Mouse (Mus musculus) hindbrain, embryonic 11.5 days (tissue): ENCODE data around the gene Gmcl1. TPM values are rescaled to one million over a fixed set of nuclear protein-coding genes. Genes with fewer than 3 reads are reported as not detected.

Experiments used
- ATAC-seq: fragments of 200-750 bp; cut with Nextera tagmentation; 2 replicates; pipeline ENCODE4 v1.8.0; 2017; ENCODE audit warnings: mild to moderate bottlenecking, moderate TSS enrichment, moderate library complexity; ENCODE audit not compliant: low FRiP score
- DNase-seq: peaks from one replicate; pipeline ENCODE4 v3.0.0-alpha.2; 2015; ENCODE audit warnings: low spot score
- H3K27ac ChIP-seq: fragments of 300-500 bp; sonication (generic); 2 replicates; pipeline ENCODE4 v1.5.1; 2014; ENCODE audit warnings: mild to moderate bottlenecking, low read depth, low read length
- H3K27me3 ChIP-seq: fragments of 300-500 bp; sonication (generic); 2 replicates; pipeline ENCODE4 v1.6.1; 2014; ENCODE audit warnings: mild to moderate bottlenecking, low read length, moderate library complexity, mixed read lengths; ENCODE audit not compliant: control insufficient read depth, insufficient read depth
- H3K36me3 ChIP-seq: fragments of 300-500 bp; sonication (generic); 2 replicates; pipeline ENCODE4 v1.6.1; 2014; ENCODE audit warnings: mild to moderate bottlenecking, low read length, moderate library complexity, mixed read lengths; ENCODE audit not compliant: control insufficient read depth, insufficient read depth
- H3K4me1 ChIP-seq: fragments of 300-500 bp; sonication (generic); replicated peaks from 2 replicates; pipeline ENCODE4 v1.6.1; 2014; ENCODE audit warnings: low read length, mixed read lengths; ENCODE audit not compliant: control insufficient read depth, insufficient read depth
- H3K4me2 ChIP-seq: fragments of 300-500 bp; sonication (generic); replicated peaks from 2 replicates; pipeline ENCODE4 v1.6.1; 2014; ENCODE audit warnings: mild to moderate bottlenecking, low read depth, low read length
- H3K4me3 ChIP-seq: fragments of 300-500 bp; sonication (generic); 2 replicates; pipeline ENCODE4 v1.5.1; 2014; ENCODE audit warnings: low read depth, low read length
- H3K9ac ChIP-seq: fragments of 300-500 bp; sonication (generic); 2 replicates; pipeline ENCODE4 v1.6.1; 2014; ENCODE audit warnings: low read depth, low read length
- H3K9me3 ChIP-seq: fragments of 300-500 bp; sonication (generic); 2 replicates; pipeline ENCODE4 v1.6.1; 2016; ENCODE audit warnings: low read length; ENCODE audit not compliant: control insufficient read depth
- WGBS: fragments of 180-500 bp; shearing (Covaris S2); extraction: QIAGEN DNeasy Blood & Tissue Kit; methylation state at CpG from one replicate; pipeline ENCODE4 v1.1.7; 2014; 5-methylcytosine and 5-hydroxymethylcytosine counted together
- polyA plus RNA-seq: library from polyadenylated mRNA; unstranded; fragments of >200 nt; fragmentation: Nextera tagmentation; extraction: Ambion mirVana; gene quantifications from 2 replicates; pipeline ENCODE4 v1.2.1, GENCODE M21; 2014

Gene Gmcl1
- polyA plus RNA-seq, 1 experiment from 2014 or later = 54.1 TPM

DNA sequence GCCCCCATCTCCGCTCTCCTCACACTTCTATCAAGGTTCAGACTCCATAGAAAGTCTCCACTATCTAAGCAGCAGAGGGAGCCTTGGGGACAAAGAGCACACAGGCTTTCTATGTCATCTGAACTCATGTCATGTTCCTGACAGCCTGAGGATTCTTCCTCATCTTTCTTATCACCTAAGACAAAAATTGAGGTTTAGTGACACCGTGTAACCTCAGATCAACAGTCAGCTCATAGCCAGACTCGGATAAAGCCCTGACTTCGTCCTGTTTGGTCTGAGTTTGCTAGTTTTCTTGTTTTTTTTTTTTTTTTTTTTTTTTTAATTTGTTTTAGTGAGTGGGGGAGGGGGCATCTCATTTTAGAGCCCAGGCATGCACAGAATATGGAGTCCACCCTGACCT is 40.6 kb upstream of the Gmcl1 start:
- ATAC-seq (no peak), DNase-seq (no peak)
- WGBS = 92% methylated on average over 4 of the region's 4 CpGs
- Histone ChIP-seq H3K9ac (no peak overlapping the region), H3K4me3 (no peak overlapping the region), H3K4me2 (no peak overlapping the region), H3K27ac (no peak overlapping the region), H3K9me3 (no peaks in the 10 kb centered on the region), H3K27me3 (no peaks in the 10 kb centered on the region), H3K36me3 (no peaks in the 10 kb centered on the region), H3K4me1 (no peaks in the 10 kb centered on the region)

DNA sequence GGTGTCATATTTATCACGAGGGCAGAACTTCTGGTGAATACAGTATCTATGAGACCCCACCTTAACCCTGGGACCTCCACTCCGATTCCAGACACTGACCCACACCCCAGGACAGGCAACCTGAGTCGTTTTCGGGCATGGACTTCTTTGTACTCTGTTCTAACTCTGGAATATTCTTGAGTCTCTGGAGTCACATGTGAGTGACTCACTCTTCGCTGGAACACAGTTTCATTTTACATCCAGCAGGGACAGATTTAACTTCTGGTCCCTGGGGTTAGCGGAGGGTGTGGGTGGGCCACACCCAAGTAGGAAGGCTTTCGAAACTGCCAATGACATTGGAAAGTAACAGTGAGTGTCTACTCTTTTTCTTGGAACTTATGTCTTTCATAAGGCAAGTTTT is 39.4 kb upstream of the Gmcl1 start:
- H3K27ac ChIP-seq = no peak overlapping the region
- DNase-seq = no peak
- no peak overlapping the region for H3K4me2 ChIP-seq
- H3K36me3 ChIP-seq = no peaks in the 10 kb centered on the region
- ATAC-seq = no peak
- H3K4me3 ChIP-seq = no peak overlapping the region
- no peaks in the 10 kb centered on the region for H3K9me3 ChIP-seq
- no peak overlapping the region for H3K9ac ChIP-seq
- no peaks in the 10 kb centered on the region for H3K27me3 ChIP-seq
- H3K4me1 ChIP-seq = no peaks in the 10 kb centered on the region
- 86% methylated on average over 7 of the region's 7 CpGs for whole genome bisulfite sequencing

DNA sequence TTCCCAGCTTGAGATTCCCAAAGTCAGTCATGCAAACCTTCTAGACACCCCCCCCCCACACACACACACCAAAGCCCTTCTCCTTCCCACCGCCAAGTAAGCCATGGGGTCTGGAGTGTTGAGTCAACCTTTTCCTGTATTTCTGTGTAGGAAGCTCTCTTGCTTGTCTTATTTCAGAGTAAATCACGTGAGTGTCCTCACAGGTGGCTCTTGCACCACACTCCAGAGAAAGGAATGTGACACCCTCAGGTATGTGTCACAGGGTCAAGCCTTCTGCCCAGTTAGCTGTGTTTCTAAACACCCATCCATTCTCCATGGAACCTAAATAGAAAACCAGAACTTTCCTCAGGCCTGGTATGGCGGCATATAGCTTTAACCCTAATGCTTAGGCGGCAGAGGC is 35.8 kb upstream of the Gmcl1 start:
- H3K4me1 ChIP-seq = no peaks in the 10 kb centered on the region
- ATAC-seq (no peak), DNase-seq (no peak)
- no peaks in the 10 kb centered on the region for H3K36me3 ChIP-seq
- no peak overlapping the region for H3K9ac ChIP-seq
- WGBS = 89% methylated on average over 4 of the region's 4 CpGs
- H3K9me3 ChIP-seq = no peaks in the 10 kb centered on the region
- H3K27ac ChIP-seq = no peak overlapping the region
- no peak overlapping the region for H3K4me3 ChIP-seq
- H3K27me3 ChIP-seq = no peaks in the 10 kb centered on the region
- no peak overlapping the region for H3K4me2 ChIP-seq

DNA sequence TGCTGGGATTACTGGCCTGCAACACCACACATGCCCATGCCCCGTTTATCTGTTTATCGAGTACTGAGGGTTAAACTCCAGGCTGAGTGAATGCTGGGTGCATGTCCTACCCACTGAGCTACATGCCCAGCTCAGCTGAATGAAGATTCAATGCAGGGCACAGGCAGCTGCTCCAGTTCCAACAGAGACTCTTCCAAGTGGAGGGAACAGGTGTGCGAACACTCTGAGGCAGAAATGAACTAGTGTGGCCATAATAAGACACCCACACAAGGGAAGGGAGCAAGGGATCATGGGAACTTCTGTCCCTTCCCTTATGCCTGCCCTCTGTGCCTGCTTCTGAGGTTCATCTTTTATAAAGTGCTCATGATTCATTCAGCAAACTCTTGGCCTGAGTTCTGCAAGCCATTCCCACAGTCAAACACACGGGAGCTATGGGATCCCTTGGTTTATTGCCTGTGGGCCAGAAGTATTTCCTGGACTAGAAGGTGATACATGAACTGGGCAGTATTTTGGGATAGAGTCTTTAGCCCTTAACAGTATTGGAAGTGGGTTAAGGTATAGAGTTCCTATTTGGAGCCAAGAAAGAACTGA is 35.1 kb upstream of the Gmcl1 start:
- DNase-seq (no peak), ATAC-seq (no peak)
- Histone ChIP-seq H3K9me3 (no peaks in the 10 kb centered on the region), H3K27ac (no peak overlapping the region), H3K27me3 (no peaks in the 10 kb centered on the region), H3K4me1 (no peaks in the 10 kb centered on the region), H3K9ac (no peak overlapping the region), H3K4me2 (no peak overlapping the region), H3K4me3 (no peak overlapping the region), H3K36me3 (no peaks in the 10 kb centered on the region)
- 92% methylated on average over 4 of the region's 4 CpGs for WGBS

DNA sequence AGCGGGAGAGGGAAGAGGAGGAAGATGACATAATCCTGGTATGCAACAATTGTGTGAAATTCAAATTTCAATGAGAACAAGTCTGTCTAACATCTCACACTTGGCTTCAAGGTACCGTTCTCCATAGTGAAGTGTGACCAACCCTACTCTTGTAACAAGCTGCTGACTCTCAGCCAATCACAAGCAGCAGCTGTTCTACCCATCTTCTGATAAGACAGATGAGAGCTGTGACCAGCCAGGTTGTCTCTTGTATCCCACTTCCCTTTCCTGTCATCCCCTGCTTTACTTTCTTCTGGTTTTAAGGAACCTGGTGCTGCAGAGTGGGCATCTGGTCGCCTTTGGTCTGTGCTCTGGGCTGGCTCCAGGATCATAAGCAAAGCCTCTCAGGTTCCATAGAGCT is 34.3 kb upstream of the Gmcl1 start:
- ATAC-seq (no peak), DNase-seq (no peak)
- Histone ChIP-seq H3K4me2 (no peak overlapping the region), H3K4me3 (no peak overlapping the region), H3K27me3 (no peaks in the 10 kb centered on the region), H3K4me1 (no peaks in the 10 kb centered on the region), H3K27ac (no peak overlapping the region), H3K36me3 (no peaks in the 10 kb centered on the region), H3K9me3 (no peaks in the 10 kb centered on the region), H3K9ac (no peak overlapping the region)
- WGBS = 81% methylated on average over 3 of the region's 3 CpGs

DNA sequence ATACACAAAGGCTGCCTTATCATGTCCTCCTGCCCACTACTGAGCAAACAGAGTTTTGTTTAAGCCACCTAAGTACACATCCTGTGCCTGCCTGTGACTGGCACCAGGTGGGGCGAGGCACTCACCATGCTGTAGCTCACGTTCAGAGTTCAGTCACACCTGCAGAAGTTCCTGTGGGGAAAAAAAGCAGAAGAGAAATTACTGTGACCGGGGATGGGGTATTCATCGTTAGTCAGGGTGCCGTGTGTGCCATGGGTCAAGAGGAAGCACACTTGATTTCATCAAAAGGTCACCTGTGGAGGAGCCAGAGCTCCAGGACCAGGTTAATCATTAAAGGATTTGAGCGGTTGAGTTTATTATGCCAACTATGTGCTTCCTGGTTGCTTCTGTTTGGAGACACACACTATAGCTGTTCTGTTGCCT is 32.5 kb upstream of the Gmcl1 start:
- Histone ChIP-seq H3K27ac (no peak overlapping the region), H3K4me2 (no peak overlapping the region), H3K9ac (no peak overlapping the region), H3K9me3 (no peaks in the 10 kb centered on the region), H3K4me1 (no peaks in the 10 kb centered on the region), H3K36me3 (no peaks in the 10 kb centered on the region), H3K27me3 (no peaks in the 10 kb centered on the region), H3K4me3 (no peak overlapping the region)
- DNase-seq (no peak), ATAC-seq (no peak)
- 79% methylated on average over 6 of the region's 6 CpGs for WGBS

DNA sequence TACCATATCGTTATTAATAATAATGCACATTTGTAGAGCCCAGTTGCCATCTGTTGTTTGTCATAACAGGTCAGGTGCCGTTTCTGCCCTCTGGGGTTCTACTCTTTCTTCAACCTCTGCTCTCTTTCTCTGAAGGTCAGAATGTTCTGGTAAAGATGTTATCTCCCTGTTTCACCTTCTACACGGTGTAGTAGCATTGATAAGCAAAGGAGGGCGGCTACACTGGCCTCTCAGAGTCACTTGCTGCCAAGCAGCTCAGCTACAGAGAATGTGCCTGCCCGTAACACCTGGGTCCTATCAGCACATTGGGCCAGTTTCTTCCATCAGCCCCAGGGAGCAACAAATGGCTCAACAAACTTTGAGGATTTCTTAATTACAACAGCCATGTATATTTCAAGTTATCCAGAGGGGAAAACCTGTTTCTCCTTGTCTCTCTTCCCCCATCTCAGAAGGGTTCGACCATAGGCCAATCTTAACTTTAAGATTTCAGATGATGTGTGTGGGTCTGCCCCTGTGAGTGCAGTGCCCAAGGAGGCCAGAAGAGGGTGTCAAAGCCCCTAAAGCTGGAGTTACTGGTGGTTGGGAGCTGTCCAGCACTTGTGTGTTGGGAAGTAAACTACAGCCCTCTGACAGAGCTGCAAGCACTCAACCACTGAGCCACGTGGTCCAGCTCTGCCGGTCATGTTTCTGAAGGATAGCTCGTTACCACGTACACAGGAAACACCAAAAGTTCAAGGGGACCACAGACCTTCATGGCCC is 21.1 kb upstream of the Gmcl1 start:
- Histone ChIP-seq H3K4me2 (no peak overlapping the region), H3K9me3 (no peaks in the 10 kb centered on the region), H3K4me3 (no peak overlapping the region), H3K36me3 (no peaks in the 10 kb centered on the region), H3K27me3 (no peaks in the 10 kb centered on the region), H3K9ac (no peak overlapping the region), H3K4me1 (no peaks in the 10 kb centered on the region), H3K27ac (no peak overlapping the region)
- ATAC-seq (no peak), DNase-seq (no peak)
- 95% methylated on average over 10 of the region's 10 CpGs for WGBS

DNA sequence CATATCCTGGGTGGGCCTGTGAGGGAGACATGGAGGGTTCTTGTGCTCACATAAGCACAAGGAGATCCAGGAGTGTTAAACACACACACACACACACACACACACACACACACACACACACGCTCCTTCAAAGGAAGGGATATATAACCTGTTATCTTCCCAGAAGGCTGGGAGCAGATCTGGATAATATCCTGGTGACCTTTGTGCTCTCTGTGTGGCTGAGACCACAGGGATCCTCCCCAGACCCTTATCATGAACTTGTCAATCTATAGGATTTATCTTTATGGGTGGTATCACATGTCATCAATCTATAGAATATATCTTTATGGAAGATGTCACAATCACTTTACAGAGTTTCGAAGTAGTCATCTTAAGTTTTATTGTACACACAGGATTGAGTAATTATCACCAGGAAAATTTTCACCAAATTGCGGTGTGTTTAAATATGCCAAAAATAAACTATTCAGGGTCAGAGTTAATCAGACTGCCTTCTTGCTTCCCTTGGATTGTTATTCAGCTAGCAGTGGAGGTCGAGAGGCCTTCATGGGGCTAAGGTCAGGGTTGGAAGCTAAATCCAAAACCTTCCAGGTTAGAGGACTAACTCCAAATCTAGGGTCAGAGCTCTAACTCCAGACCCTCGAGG is 19.8 kb upstream of the Gmcl1 start:
- DNase-seq (no peak), ATAC-seq (no peak)
- no peak overlapping the region for H3K9ac ChIP-seq
- no peaks in the 10 kb centered on the region for H3K4me1 ChIP-seq
- no peaks in the 10 kb centered on the region for H3K9me3 ChIP-seq
- no peaks in the 10 kb centered on the region for H3K36me3 ChIP-seq
- WGBS = 79% methylated on average over 5 of the region's 5 CpGs
- H3K4me2 ChIP-seq = no peak overlapping the region
- H3K4me3 ChIP-seq = no peak overlapping the region
- H3K27ac ChIP-seq = no peak overlapping the region
- H3K27me3 ChIP-seq = no peaks in the 10 kb centered on the region

DNA sequence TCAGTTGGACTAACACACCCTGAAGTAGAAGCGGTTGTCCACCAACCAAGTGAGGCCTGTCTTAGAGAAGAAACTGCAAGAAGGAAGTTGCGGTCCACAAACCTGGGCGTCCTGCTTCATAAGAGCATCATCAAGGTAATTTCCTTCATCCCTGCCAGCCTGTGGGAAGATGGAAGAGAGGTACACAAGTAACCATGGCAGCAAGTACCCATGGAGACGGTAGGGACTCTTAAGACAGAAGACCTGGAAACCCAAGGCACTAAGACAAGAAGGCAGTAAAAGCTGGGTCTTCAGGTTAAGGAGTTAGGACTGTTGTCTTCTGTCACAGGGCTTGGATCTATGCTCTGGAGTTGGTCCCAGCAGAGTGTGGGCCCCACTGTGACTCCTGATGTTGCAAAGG is 17.8 kb upstream of the Gmcl1 start:
- Histone ChIP-seq H3K4me3 (no peak overlapping the region), H3K9ac (no peak overlapping the region), H3K4me2 (no peak overlapping the region), H3K36me3 (no peaks in the 10 kb centered on the region), H3K27ac (no peak overlapping the region), H3K4me1 (no peaks in the 10 kb centered on the region), H3K27me3 (no peaks in the 10 kb centered on the region), H3K9me3 (no peaks in the 10 kb centered on the region)
- DNase-seq = no peak
- no peak for ATAC-seq
- WGBS = 91% methylated on average over 4 of the region's 4 CpGs
